Mouse (Mus musculus): Measurements from ENCODE around the gene Ndst4.

Ndst4 gene

GRCm38 (mm10) chr3:125744468-125745141, 340.7 kb downstream of the Ndst4 start:
- DNase-seq = no peak

- no peak for DNase-seq
Observed at GRCm38 (mm10) chr3:125745142-125745496, 341.2 kb downstream of the Ndst4 start.

- DNase-seq = no peak
Observed at GRCm38 (mm10) chr3:125746367-125746766, 342.5 kb downstream of the Ndst4 start.

GRCm38 (mm10) chr3:125756911-125757310, 353.0 kb downstream of the Ndst4 start:
- no peak for DNase-seq

GRCm38 (mm10) chr3:125760711-125761110, 356.8 kb downstream of the Ndst4 start:
- DNase-seq = no peak

Data from lung, postnatal 14 days (tissue).